Mouse (Mus musculus) naive thymus-derived CD4-positive, alpha-beta T cell, adult 5 months (primary cell): ENCODE measurements around the gene Arhgap17. TPM values are rescaled to one million over a fixed set of nuclear protein-coding genes. Genes with fewer than 3 reads are reported as not detected.

Experiments used
- polyA plus RNA-seq: library from polyadenylated mRNA; unstranded; fragments of 100-300 nt; shearing (Covaris generic); gene quantifications from one replicate; pipeline ENCODE4 v1.2.1, GENCODE M21; 2017

Gene Arhgap17
- polyA plus RNA-seq = 44.6 TPM

GRCm38 (mm10) chr7:123369759-123370481 is at the start of gene Arhgap17, which contains the start of gene Lcmt1:
Gene Arhgap17, minus strand, starts transcription at chr7:123369915.
Gene Lcmt1, plus strand, starts transcription at chr7:123369784.

Other genes with a start within 250 kb of the Arhgap17 start
- gene Tnrc6a, start 246.0 kb downstream of the Arhgap17 start, polyA plus RNA-seq = 93.5 TPM
- gene Slc5a11, start 155.1 kb downstream of the Arhgap17 start, polyA plus RNA-seq = not detected
- gene Lcmt1, start 131 bp downstream of the Arhgap17 start, polyA plus RNA-seq = 19.8 TPM
- gene Aqp8, start 92.4 kb upstream of the Arhgap17 start, polyA plus RNA-seq = not detected
- not detected for gene Zkscan2, start 130.5 kb upstream of the Arhgap17 start, polyA plus RNA-seq